Mouse (Mus musculus) right cerebral cortex, postnatal 4 days (tissue): Measurements from ENCODE around the gene Rims4.

ENCODE experiments used
- DNase-seq: peaks from one replicate; pipeline ENCODE4 v3.0.0-alpha.2; 2022

Rims4 gene

DNA sequence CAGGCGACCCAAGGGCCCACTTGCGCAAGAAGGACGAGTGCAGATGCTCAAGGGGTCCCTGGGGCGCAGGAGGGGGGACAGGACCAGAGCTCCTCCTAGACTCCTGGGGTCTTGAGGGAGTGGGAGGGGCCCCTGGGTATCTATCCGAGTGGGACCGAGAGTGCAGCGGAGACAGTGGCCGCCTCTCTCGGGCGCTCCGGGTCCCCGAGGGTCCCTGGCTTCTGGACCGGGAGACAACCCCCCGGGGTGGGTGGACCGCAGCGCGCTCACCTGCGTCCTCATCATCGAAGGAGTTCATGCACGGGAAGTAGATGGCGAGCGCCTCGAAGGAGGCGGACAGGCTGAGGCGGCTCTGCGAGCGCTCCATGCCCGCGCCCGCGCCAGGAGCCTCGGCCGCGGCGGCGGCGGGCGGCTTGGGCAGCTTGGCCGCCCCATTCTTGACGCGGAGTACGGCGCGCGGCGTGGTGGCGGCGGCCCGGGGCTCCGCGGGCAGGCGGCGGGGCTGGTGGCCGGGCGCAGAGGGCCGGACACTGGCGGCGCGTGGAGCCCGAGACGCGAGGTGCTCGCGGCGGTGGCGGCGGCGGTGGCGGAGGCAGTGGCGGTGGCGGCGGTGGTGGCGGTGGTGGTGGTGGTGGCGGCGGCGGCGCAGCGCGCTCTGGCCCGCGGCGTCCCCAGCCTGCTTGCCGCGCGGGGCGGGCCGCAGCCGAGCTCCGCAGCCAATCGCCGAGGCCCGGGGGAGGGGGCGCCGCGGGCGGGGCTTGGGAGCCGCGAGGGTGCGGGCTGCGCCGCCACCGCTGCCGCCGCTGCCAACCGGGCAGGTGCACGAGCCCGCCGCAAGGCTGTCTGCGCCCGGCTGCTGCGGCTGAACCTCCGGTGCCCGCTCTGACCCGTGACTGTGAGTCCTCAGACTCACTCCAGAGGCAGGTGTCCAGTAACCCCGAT lies at the start of gene Rims4:
Gene Rims4, minus strand, starts transcription at position 367 of the 942 bp plus-strand sequence.
- DNase-seq: peak; percentile 82

DNA sequence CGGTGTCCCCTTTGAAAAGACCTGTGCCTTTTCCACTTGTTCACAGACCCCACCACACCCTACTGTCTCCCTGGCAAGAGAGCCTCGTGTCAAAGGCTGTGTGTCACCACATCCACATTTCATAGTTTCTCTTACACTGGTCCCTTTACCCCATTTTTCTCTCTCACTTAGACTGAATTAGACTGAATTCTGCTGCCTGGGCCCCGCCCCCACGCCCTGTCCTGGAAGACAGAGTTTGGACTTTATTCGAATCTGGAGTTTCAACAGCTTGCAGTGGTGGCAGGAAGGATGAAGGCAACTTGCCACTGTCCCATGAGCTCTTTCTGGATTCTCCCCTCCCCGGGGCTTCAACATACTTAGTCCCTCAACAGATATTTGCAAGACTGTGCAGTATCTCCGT lies 47.2 kb upstream of the Rims4 start:
- DNase-seq: no peak

DNA sequence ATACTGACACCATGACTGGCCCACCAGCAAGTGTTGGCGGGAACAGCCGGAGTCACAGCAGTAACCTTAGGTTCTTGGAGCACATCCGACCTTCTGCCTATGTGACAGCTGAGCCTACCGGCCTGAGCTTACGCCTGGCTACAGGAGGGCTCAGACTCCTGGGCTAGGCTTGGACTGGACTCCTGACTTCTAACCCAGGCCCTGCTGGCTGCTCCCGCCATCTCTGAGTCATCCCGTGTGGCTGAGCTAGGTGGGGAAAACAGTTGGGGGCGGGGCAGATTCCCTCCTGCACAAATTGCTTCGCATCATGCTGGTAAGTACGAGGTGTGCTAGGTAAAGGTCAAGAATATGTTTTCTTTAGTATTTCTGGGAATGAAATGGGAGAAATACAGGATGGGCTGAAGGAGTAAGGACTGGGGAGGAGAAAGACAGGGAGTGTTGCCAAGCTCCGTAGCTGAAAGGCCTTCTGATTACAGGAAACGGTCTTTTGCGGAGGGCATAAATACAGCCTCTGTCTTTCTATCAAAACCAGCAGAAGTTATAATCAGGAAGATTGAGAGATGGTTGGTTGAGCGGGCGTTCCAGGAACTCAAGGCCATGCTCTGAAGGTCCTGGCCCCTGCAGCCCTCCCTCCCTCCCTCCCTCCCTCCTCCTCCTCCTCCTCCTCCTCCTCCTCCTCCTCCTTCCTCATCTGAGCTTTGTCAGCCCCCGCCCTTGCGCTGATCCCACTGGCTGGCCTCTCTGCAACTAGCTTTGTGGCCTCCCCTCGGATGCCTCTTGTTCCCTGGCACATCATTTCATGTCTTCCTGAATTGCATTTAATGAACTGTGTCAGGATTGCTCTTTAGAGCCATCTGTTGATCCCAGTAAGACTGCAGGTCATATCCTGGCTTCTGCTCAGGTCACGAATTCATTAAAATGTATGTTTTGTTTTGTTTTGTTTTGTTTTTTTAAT lies 46.4 kb upstream of the Rims4 start:
- no peak for DNase-seq

DNA sequence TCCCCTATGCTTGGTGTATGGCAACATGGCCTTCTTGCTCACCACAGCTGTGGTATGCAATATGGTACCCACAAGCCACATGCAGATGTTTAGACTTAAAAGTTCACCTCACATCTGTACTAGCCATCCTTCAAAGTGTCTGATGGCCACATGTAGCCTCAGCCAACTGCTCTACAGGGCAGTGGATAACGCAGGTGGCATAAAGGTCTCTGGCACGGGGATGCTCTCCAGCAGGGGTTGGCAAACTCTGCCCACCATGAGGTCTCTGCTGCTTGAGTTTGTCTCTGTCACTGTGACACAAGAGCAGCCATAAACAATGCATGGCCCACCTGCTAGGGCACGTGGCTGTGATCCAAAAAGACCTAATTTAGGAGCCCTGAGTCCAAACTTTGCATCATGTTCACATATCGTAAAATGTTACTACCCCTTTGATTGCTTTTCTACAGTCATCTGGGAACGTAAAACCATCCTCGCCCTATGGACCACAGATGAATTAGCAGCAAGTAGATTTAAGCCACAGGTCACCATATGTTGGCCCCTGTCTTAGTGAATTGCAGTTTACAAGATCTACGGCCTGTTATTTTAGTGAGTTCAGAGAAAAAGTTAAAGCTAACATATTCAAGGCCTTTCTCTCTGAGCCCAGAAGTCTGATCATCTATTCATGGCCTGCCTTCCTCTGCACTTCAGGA lies 35.3 kb upstream of the Rims4 start:
- DNase-seq: no peak

DNA sequence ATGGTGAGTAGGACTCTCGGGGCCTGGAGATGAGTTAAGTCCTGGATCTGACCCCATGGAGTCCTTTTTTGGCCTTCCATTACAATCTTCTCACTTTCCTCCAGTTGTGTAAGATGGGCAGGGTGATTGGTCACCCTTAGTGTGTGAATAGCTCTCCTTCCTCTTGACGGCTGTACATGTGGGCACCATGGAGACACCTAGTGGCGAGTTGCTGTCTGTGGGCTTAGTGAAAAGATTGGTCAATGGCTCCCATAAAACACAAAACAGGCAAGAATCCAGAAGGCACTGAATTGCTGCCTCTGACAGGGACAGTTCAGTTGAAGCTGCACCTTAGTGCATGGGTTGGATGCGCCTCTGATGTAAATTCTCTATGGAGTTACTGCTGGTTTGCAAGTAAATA lies 33.3 kb upstream of the Rims4 start:
- peak; percentile 62 for DNase-seq

DNA sequence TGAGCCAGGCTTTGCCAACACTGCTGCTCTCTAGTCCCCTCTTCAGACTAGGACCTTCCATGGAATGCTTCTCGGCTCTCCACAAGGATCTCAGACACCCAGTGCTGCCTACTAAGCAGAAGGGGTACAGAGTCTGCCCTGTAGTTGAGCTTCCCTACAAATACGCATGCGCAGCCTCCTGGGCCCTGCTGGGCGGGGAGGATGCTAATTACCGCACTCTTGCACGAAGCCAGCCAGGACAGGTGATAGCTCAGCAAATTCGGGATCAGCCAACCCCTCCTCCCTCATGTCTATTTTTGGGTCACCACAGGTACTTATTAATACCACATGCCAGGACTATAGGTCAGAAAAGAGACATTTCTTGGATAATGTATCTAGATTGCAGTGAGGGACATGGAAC lies 29.5 kb upstream of the Rims4 start:
- DNase-seq: no peak

DNA sequence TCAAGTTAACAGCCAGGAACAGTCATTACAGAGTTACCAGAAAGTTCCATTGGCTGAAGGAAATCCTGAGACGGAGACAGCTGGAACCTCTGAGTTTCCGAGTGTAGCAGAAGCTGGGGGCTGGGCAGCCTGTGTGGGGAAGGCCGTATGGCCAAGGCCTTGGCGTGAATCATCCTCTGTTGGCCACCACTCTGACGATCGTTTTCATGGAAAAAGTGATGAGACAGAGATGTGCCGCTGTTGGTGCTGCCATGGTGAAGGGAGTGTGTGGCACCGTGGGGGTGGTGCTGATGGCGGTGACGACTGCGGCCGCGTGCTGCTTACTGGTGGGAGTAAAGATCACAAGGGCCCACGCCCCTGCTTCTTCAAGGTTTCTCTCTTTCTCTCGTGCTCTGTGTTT lies 27.7 kb upstream of the Rims4 start:
- DNase-seq: no peak

DNA sequence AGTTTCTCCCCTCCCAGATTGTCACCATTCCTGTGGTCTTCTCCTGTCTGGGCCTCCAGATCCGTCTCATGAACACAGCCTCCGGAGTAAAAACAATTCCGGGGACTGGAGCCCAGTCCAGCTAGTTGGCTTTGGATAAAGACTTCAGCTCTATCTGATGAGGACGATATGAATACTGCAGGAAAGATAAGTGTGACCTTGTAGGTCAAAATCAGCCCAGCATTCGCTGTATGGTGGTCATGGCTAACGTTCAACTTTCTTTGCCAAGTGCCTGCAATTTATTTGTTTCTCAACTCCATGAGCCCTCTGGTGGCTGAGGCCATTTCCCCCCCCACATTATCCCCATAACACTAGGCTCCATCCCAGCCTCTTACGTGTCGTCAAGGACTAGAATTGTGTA lies 26.0 kb upstream of the Rims4 start:
- DNase-seq: no peak

DNA sequence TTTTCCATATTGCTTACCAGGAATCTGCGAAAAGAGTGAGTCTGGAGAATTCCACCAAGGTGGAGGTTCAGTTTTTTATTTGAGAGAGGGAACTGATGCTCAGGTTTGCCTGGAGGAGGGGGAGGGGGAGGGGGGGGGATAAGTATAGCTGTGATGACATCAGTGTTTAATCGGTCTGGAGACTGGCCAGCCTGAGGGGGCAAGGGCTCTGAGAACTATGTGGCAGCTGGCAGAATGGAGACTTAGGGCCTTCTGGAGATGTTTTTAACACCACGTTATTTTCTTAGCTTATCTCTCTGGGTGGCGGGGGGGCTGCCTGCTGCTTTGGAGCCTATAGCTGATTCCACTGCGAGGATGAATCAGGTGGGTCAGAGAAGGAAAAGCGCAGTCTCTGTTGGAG lies 24.6 kb upstream of the Rims4 start:
- no peak for DNase-seq

DNA sequence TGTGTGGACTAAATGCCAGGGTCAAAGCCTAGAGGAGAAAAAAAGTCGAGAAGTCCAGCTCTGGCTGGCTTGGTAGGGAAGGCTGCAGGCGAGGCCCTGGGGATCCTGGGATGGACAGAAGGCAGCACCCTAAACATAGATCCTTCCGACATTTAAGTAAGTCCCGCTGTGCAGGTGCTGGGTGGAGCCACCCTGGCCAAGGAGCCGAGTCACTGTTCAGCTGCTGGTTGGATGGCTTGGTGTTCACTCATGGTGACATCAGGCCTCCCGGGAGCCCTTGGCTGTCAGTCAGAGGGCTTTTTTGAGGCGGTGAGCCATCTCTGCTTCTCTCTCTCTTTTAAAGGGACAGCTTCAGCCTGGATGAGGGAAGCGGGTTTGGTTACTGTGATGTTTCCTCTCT lies 21.0 kb upstream of the Rims4 start:
- DNase-seq: no peak

DNA sequence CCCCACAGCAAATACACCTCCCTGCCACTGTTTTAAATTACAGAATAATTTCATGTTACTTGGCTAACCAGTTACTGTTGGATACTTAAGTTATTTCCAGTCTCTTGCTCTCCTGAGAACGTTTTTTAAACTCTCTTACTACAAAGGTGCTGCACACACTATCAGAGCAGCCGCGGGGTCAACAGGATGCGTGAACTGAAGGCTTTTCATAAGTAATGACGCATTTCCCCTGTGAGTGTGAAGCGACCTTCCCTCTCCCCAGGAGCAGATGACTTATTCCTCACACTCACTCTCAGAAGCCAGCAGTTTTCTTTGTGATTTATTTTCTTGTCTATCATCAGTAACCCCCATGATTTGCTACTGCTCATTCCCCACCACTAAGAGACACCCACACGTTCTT lies 13.7 kb upstream of the Rims4 start:
- DNase-seq: no peak

DNA sequence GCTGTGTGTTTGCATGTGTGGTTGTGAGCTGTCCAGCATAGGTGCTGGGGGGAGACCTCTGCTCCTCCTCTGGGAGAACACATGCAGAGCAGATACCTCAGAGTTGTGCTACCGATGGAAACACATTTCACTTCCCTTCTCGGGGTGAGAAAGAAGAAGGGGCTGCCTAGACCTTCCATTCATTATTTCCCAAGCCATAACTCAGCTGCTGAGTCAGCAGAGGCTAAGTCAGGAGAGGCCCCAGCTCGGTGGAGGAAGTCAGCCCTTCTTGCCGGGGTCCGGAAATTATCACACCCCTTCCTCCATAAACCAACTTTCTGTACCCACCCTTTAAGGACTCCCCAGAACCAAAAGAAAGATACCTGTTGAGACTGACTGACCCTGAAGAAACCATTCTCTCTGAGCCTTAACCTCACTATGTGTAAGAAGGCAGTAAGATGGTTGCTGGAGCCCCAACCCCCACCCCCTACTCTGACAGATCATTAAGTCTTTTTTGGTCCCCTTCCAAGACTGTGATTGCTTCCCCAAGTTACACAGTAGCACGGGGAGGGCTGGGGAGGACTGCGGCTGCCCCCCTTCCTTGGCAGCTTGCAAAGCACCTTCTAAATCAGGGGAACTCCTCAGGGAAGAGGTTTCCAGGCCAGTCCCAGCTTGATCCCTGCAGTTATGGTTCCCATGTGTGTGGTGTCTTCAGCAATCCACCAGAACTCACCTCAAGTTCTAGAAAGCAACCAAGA lies 10.1 kb upstream of the Rims4 start:
- DNase-seq: no peak

DNA sequence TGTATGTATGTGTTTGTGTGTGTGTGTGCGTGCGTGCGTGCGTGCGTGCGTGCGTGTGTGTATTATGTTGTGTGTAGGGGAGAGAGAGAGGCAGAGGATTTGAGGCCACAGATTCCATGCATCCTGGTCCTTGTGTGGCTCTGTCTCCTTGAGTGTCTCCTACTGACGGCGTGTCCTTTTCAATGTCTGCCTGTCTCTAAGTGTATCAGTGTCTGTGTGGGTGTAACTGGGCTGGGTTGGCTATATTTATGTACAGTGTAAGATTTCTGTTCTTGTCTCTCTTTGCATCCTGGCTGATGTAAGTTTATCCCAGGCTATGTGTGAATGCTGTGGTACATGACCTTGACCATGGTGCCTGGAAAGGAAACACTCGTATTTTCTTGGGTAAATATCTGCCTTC lies 6.6 kb upstream of the Rims4 start:
- no peak for DNase-seq

DNA sequence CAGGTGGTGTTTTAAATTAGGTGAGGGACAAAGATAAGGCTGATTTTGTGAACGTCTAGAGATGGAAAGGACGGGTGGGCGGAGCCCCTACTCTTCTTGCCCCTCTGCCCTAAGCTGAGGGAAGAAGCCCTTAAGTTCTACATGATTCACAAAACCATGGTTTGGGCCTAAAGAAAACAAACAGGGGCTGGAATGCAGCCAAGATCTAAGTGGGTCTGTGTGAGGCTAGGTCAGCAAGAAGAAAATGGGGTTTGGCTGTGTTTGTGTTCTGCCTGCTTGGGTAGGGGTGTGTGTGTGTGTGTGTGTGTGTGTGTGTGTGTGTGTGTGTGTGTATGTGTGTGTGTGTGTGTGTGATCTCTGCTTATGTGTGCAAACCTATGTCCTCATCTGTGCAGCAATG lies 6.0 kb upstream of the Rims4 start:
- no peak for DNase-seq

DNA sequence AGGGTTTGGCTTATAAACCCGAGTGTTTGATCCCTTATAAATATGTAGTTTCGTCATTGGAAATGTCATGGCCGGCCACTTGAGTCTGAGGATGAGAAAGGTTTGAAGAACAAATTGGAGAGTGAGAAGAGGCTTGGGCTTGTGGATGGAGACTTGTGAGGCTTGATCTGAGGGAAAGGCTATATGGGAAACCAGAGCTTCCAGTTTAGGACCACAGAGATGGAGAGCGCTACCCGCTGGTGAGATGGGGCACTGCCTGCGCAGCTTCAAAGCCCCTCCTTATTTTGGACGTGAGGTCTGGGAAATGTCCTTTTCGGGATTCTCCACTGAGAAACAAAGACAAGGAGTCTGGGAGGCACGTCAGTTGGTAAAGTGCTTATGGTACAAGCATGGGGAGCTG lies 4.6 kb upstream of the Rims4 start:
- no peak for DNase-seq

DNA sequence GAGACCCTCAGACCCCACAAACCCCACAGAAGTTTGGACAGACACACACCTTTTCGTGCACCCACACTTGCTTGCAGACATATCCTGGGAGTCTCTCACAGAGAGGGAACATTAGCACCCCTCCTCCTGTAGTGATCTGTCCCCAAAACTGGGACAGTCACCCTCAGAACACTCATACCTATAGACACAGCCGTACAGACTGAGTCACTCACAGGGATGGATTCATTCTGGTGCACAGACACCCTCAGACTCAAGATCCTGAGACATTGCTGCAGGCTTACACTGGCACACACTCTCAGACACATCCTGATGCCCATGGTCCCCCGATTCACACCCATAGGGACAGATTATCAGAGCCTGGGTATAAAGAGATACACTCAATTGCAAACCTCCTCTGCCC lies 1.1 kb upstream of the Rims4 start:
- DNase-seq: no peak

DNA sequence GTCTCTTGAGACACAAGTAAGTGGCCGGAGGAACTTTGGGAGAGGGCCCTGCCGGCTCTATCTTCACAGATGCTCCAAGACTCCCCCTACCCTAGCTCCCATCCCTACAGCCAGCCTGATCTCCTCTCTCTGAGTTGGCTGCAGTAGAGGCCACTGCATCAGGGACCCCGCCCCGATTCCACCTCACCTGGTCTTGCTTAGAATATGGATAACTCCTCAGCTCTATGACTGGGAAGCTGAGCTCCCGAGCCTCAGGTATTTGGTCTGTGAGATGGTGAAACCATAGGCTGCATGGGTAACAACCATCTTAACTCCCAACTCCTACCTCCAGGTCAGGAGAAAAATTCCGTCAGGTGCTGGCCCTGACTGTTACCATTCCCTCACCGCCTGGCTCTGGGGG lies 1.8 kb downstream of the Rims4 start:
- no peak for DNase-seq

DNA sequence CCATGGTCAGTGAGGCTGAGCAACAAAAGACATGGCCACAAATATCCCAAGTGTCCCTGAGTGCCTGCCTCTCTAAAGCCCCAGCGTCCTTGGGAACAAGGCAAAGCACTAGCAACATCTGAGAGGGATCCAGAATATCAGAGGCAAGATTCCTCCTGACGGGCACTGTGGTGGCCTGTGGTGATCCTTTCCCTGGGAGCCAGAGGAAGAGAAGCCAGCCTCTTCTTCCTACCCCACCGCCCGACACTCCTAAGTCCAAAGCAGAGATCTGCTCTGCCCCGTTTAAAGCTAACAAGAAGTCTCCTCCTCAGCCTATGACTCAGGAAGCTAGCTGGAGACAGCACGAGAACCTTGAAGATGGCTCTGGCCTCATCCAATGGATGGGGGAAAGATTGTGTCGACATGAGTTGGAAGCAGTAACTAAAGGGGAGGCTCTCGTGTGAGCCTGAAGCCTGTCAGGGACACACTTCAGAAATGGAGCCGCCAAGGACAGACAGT lies 3.1 kb downstream of the Rims4 start:
- DNase-seq: no peak

DNA sequence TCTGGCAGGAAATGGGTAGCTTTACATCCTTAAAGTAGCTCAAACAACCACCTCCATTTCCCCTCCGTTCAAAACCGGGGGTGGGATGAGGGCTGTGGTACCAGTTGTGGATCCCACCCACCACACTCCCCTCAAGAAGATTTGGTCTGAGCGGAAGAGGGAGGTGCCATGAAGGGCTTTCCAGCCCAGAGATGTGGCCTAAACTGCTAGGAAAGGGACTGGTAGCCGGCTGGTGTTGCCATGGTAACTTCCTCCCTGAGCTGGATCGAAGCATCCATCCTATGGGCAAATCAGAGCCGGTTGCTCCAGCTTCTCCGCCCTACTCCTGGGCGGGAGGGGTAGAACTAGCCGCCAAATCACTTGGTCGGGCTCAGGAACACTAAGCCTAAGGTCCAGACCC lies 4.4 kb downstream of the Rims4 start:
- DNase-seq: peak; percentile 69

DNA sequence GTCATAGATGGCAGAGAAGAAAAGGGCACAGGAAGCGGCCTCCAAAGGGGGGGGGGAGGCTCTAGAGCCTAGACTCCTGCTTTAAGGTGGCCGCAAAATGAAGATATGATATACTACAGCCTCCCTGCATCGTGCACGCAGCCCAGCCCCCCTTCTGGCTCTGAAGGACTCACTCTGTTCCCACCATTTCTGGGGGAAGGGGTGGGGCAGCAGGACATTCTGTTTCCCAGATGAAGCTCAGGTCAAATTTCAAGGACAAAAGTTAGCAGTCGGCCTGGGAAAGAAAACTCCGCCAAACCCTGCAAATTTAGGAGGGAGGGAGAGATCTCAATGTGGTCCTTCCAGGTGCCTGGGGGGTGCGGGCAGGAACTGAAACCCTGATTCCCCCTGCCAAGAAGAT lies 4.8 kb downstream of the Rims4 start:
- peak; percentile 33 for DNase-seq

DNA sequence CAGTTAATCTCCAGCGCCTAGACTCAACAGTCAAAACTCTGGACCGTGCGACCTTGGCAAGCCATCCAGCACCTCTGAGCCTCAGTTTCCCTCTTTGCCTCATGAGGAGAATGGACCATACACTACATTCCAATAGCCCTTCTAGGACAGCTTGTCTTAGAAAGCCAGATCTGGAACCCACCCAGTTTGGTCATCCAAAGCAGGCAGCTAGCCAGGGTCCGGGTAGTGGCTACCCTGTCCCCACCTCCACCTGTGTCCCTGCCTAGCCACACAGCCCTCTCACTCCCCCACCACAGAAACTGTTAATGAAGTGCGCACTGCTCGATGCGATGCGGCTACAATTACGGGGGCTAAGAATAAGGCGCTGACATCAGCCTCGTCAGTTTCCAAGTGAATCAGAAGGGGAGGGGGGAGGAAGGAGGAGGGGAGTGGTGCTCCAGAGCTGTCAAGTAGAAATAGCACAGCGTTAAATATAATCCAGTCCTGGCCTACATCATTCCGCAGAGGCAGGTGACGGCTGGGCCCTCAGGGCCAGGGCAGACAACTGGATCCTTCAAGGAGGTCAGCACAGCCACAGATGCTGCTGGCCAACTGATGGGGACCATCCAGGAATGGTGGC lies 6.5 kb downstream of the Rims4 start:
- peak; percentile 42 for DNase-seq

DNA sequence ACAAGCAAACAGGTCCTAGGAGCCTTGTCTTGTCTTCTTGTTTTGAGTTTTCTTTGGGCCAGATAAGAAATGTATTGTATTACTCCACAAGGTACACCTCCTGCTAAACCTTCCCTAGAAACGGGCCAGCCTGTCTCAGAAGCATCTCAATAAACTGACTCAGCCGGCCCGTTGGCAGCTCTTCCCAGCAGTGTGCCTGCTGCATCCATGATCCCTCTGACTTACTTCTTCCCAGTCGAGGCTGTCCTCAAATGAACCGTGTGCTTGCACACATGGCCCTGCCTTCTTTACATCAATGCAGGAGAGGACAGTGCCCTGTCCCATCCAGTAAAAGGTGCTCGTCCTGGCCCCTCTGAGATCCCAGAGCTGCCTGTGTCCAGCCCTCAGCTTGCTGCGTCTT lies 8.9 kb downstream of the Rims4 start:
- no peak for DNase-seq
